Mouse (Mus musculus): ENCODE results near the gene Colec11.

Colec11 gene

DNA sequence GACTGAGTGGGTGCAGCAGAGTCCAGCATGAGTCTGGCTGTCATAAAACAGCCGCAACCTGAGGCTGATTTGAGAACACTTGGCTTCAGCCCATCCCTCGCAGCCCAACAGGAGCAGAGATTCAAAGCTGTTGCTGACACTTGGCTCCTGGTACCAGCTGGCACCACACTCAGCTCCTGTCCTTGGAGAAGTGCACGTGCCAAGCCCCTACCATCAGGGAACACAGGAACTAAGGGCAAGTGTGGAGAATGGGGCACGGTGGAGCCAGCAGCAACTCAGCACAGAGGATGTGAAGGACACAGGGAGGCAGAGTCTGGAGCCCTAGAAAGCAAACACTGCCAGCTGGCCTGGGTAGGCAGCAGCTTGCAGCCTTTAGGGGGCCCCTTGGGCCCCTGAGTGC, 20.9 kb downstream of the Colec11 start:
- no peak for DNase-seq (ENCODE audit: low spot score)

- DNase-seq (ENCODE audit: low spot score), result no peak
Observed at GRCm38 (mm10) chr12:28598526-28598991, 24.6 kb downstream of the Colec11 start.

DNA sequence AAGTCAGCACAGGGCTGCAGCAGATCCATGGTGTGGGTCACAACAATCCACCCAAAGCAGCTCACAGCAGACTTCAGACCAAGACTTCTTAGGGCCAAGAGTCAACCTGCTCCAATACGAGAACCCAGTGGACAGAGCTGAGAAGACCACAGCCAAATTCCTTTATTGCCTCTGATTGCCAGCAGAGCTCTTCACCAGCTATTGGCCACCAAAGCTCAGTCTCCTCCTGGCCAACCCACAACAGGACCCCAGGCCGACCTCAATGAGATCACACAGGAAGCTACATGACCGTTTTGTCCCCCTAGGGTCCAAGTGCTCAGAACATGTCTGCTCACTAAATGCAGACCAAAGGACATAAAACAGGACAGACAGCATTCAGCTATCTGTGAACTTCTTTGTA, 25.1 kb downstream of the Colec11 start:
- no peak for DNase-seq (ENCODE audit: low spot score)

- DNase-seq (ENCODE audit: low spot score), result no peak
Observed at GRCm38 (mm10) chr12:28597699-28598098, 25.5 kb downstream of the Colec11 start.

DNA sequence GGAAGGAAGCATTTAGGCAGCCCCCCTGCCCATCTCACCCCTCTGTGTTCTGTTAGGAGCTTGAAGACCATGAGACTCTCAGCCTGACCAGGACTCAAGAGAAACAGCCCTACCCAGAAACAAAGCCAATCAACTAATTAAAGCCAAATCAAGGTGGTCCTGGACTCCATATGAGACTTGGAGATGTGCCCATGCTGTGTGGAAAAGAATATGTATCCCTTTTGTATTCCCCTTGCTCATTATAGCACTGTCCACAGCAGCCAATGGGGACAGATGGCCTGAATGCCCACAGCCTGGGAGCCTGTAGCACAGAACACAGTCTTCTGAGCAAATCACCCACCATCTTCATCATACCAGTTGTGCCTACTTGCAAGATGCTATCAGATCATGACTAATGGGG, 26.3 kb downstream of the Colec11 start:
- no peak for DNase-seq (ENCODE audit: low spot score)

DNA sequence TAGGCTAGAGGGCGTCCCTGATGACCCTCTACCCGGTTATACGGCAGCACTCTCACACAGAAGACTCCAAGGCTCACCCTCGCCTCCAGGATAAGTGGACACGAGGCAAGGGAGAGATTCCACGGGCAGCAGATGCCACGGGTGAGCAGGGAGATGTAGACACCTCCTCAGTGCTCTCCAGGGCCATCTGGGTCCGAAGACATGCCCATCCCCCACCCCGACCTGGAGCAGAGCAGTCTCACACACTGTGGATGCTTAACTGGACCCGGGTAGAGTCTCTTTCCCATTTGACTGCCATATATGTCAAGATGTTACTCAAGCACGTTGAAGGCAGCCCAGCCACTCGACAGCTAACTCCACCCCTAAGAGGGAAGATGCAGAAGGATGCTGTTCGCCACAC, 32.7 kb downstream of the Colec11 start:
- DNase-seq (ENCODE audit: low spot score), result no peak

DNA sequence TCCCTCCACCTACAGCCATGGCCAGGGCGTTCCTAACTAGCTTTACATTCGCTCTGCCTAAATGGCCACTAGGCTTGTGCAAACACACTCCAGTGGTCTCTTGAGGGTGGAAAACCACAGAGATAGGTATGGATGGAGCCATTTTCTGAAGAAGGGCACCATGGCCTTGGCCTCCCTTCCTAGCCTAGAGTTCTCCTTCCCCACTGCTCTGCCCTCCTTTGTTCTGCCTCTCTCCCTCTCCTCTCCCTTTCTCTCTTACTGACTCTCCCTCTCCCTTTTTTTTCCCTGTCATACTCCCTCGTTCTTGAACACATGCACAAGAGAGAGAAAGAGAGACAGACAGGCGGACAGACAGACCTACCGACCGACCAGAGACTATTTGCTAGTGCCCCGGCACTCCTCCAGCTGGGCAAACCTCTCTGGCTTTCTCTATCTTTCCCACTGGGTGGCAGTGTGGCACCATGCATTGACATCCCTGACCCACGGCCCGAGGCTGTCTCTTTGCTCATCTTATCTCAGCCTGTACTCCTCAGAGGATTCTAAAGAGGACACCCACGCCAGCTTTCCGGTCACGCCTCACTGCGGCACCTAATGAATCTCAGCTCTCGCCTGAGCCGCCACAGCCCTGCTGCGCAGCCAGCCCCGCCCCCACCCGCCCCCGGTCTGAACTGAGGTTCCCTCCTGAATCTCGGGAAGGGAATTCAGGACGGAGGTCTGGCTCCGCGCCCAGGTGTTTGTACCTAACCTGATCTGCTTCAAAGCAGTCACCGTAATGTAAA, 33.9 kb downstream of the Colec11 start:
- DNase-seq (ENCODE audit: low spot score), result peak; percentile 81

- DNase-seq (ENCODE audit: low spot score), result no peak
Observed at GRCm38 (mm10) chr12:28587949-28588348, 35.2 kb downstream of the Colec11 start.

DNA sequence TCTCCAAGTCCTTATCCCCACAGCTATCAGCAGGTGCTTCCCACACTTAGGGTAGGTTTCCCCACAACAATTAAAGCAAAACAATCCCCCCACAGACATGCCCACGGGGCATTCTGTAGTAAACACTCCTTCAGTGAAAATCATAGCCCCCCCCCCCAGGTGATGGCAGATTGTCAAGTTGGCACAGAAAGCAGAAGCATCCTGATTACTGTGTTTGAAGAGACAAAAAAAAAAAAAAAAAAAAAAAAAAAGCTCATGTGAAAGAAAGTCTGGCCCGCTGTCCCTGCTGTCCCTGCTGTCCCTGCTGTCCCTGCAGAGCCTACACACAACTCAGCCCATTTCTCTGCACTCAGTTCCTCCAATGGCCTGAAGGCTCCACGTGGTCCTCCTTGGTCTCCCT, 39.1 kb downstream of the Colec11 start:
- DNase-seq (ENCODE audit: low spot score), result no peak

DNA sequence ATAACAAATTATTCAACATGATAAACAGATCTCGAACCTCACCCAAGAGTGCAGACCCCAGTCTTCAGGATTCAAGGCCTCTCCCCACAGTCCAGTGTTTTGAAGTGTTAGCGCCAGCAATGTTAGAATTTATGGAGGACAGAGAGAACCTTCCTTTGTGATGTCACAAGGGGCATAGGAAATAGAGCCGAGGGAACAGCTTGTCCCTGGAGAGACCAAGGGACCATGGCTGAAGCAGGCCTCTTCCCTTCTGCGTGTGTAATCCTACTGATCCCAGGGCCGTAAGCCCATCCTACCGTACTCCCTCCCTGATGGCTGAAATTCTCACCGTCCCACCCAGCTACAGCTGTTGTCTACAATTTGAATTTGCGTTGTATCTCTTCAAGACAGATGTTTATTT, 40.8 kb downstream of the Colec11 start, which contains the start of gene Allc:
TSS of gene Allc (minus strand) at position 101 of the 400 bp plus-strand sequence.
- DNase-seq (ENCODE audit: low spot score), result no peak

DNA sequence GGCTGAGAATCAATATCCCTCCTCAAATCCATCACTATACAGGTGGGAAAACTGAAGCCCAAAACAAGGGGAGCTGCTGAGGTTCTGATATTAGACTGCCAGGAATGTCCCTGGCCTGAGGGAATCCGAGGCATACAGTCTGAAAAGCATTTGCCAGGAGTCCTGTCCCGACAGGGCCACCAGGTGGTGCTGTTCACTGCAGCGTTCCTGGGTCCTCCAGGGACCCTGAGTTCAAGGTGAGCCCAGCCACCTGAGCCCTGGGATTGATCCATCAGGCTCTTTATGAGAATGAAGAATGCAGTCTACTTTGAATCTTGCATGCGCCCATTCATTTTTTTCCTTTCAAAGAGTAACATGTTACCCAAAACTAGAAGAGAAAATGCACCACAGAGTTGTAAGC, 44.0 kb downstream of the Colec11 start:
- DNase-seq (ENCODE audit: low spot score), result no peak

DNA sequence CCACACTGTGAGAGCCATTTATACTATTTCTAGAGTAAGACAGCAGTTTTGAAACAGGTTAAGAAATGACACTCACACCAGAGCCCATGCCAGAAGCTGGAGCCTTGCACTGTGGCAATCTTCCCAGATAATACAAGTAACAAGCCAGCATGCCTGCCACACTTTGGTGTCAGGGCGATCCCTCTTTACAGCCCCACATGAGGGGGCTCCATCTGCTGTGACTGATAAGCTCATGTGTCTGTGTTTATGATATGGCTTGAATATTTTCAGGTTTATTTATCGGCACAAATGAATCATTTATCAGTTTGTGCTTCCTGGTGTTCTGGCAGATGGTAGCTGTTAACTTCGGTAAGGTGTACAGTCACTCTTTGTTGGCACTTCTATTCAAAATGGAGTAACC, 45.0 kb downstream of the Colec11 start:
- no peak for DNase-seq (ENCODE audit: low spot score)

GRCm38 (mm10) chr12:28575366-28576070, 47.7 kb downstream of the Colec11 start:
- DNase-seq (ENCODE audit: low spot score), result no peak

GRCm38 (mm10) chr12:28572241-28572640, 50.9 kb downstream of the Colec11 start:
- no peak for DNase-seq (ENCODE audit: low spot score)

DNA sequence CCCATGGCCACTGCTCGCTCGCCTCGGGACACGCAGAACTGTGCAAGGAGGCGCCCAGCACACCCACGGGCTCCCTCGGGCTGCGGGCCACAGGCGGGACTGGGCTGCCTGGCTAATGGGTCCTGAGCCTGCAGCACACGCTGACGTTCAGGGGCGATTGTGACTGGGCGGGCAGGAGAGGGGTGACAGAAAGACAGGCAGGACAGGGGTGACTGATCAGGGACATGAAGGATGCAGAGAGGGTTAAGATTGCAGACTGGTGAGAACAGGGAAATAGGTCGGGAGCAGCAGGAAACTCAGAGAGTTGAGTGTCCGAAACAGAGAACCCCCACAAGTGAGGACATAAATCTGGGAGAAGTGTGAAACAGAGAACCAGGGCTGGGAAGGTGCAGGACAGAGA, 70.9 kb downstream of the Colec11 start, which contains the start of gene Dcdc2c:
TSS of gene Dcdc2c (minus strand) at position 101 of the 400 bp plus-strand sequence.
- DNase-seq (ENCODE audit: low spot score), result no peak

DNA sequence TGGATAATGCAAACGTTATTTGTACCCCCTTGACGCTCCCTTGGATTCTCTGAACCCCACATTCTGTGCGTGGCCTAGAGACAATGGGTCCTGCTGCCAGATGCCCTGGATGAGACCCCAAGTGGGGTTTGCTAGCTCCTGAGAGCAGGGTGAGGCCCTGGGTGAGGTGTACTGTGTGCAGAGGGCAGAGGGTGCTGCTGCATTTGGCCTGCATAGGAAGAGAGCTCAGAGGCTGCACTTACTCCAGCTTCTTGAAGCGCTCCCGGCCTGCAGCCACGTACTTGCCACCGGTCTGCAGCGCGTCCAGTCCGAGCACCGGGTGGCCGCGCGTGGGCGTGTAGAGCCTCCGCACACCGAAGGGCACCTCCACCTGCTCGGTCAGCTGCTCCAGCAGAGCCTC, 71.4 kb downstream of the Colec11 start:
- DNase-seq (ENCODE audit: low spot score), result no peak

DNA sequence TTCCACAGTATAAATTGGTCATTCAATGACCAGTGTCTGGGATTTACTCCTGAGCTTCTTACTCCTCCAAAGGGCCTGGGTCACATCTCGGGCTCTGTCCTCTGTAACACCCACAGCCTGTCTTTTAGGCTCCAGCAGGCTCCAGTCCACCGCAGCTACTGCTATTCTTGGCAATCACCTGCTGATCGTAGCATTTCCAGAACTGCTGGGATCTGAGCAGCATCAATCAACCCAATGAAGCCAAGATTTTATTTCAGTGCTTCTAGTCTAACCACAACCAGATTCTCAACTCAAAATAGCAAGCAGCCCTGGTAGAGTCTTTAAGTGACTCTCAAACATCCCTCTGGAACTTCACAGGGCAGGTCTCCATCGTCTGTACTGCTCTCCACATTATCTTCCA, 74.3 kb downstream of the Colec11 start:
- no peak for DNase-seq (ENCODE audit: low spot score)

All from yolk sac, embryonic 10.5 days (tissue).